29 mouse cellular contexts compared by ENCODE assay signal in the genomic region with DNA sequence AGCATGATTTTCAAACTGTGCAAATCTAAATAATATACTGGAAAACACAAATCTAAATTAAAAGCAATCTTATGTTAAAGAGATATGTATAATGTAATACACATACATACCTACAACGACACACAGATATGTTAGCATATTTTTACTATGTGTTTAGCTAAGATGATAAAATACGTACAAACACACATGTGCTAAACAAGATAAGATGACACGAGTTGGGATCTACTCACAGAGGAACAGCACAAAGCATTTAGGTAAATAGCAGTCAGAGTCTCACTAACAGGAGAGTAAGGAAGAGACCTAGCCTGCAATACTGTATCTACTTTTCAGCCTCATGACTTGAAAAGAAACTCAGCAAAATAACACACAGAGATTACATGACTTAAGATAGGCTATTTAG. TPM values are rescaled to one million over a fixed set of nuclear protein-coding genes. Genes with fewer than 3 reads are reported as not detected.
A peak's percentile ranks its signal among the peaks of the same experiment; 100 is the strongest.
DNase-seq lines count a peak whose midpoint lies in the region; ATAC-seq and TF ChIP-seq lines count a peak whose summit lies in the region.
"Had no signal": no experiment of that assay in that cellular context is flagged by ENCODE, and none has a peak within 500 bp of the region (broad histone marks: within the 10 kb centered on the region; RNA-seq: fewer than 3 reads in every experiment).

No protein-coding gene starts in this region.

- H3K4me3 ChIP-seq in MEL (ENCODE audit: control insufficient read depth in 1 of 2, insufficient read depth in 1 of 2, low read depth in 2 of 2, low read length in 2 of 2): no peak overlapping the region
- no peak overlapping the region for H3K4me3 ChIP-seq in liver, embryonic 12.5 days
- H3K4me3 ChIP-seq in liver, postnatal 0 days (ENCODE audit: low read depth, low read length): no peak overlapping the region
- H3K4me3 ChIP-seq in midbrain, embryonic 16.5 days (ENCODE audit: low read depth, low read length): no peak overlapping the region
- H3K4me3 ChIP-seq: embryonic facial prominence, embryonic 12.5 days; forebrain, embryonic 12.5 days; heart, embryonic 13.5 days; hindbrain, embryonic 10.5 days; hindbrain, embryonic 15.5 days; megakaryocyte, embryonic 14.5 days; midbrain, embryonic 13.5 days had no signal

- peak; percentile 42 to 62; a peak in 2 of 4 replicates for TF ChIP-seq EP300 in MEL (IDR thresholded peaks at IDR 0.05; ENCODE audit: low read depth in 1 of 2, low read length in 2 of 2)
- peak; percentile 89 for TF ChIP-seq EP300 in liver, postnatal 0 days (IDR thresholded peaks at IDR 0.05; ENCODE audit: low read depth)

- H3K9me3 ChIP-seq in MEL (replicated peaks; ENCODE audit: insufficient read depth, low read length): no peaks in the 10 kb centered on the region
- no peaks in the 10 kb centered on the region for H3K9me3 ChIP-seq in liver, embryonic 12.5 days (replicated peaks)
- no peaks in the 10 kb centered on the region for H3K9me3 ChIP-seq in liver, postnatal 0 days (ENCODE audit: low read length)
- H3K9me3 ChIP-seq in midbrain, embryonic 16.5 days (replicated peaks; ENCODE audit: control insufficient read depth, low read length, poor library complexity, severe bottlenecking): no peaks in the 10 kb centered on the region
- H3K9me3 ChIP-seq: embryonic facial prominence, embryonic 12.5 days; forebrain, embryonic 12.5 days; heart, embryonic 13.5 days; hindbrain, embryonic 10.5 days; hindbrain, embryonic 15.5 days; megakaryocyte, embryonic 14.5 days; midbrain, embryonic 13.5 days had no signal

- no peak overlapping the region for H3K9ac ChIP-seq in MEL (ENCODE audit: control insufficient read depth, low read depth, low read length, poor library complexity, severe bottlenecking)
- H3K9ac ChIP-seq in liver, embryonic 12.5 days: no peak overlapping the region
- no peak overlapping the region for H3K9ac ChIP-seq in liver, postnatal 0 days (replicated peaks)
- H3K9ac ChIP-seq in midbrain, embryonic 16.5 days (ENCODE audit: low read depth, low read length): no peak overlapping the region
- H3K9ac ChIP-seq: embryonic facial prominence, embryonic 12.5 days; forebrain, embryonic 12.5 days; forebrain, postnatal 0 days; heart, embryonic 13.5 days; hindbrain, embryonic 15.5 days; midbrain, embryonic 13.5 days had no signal

- H3K4me1 ChIP-seq in MEL (ENCODE audit: control insufficient read depth in 1 of 2, insufficient read depth in 2 of 2, low read length in 2 of 2): peaks cover 0 to 20% of the 10 kb centered on the region in 2 experiments; a peak in 3 of 4 replicates
- H3K4me1 ChIP-seq in liver, embryonic 12.5 days: peaks cover 34% of the 10 kb centered on the region
- H3K4me1 ChIP-seq in liver, postnatal 0 days (ENCODE audit: insufficient read depth): peaks cover 5% of the 10 kb centered on the region; the same call in 1 of the 2 replicates
- no peaks in the 10 kb centered on the region for H3K4me1 ChIP-seq in midbrain, embryonic 16.5 days (ENCODE audit: control insufficient read depth, insufficient read depth, low read length)
- H3K4me1 ChIP-seq: embryonic facial prominence, embryonic 12.5 days; forebrain, embryonic 12.5 days; heart, embryonic 13.5 days; hindbrain, embryonic 10.5 days; hindbrain, embryonic 15.5 days; megakaryocyte, embryonic 14.5 days; midbrain, embryonic 13.5 days had no signal

- TF ChIP-seq CTCF in MEL (IDR thresholded peaks at IDR 0.05 in 2 of 3, conservative IDR thresholded peaks at IDR 0.05 in 1 of 3; ENCODE audit: control insufficient read depth in 1 of 3, insufficient read depth in 1 of 3, low read depth in 2 of 3, low read length in 3 of 3, poor library complexity in 1 of 3, severe bottlenecking in 1 of 3): no peak
- no peak for TF ChIP-seq CTCF in liver, postnatal 0 days (IDR thresholded peaks at IDR 0.05; ENCODE audit: low read depth)

- ATAC-seq in liver, embryonic 12.5 days: peak; percentile 94
- peak; percentile 83 for ATAC-seq in liver, postnatal 0 days
- no peak for ATAC-seq in midbrain, embryonic 16.5 days
- ATAC-seq: activated CD4-positive, CD25-positive, alpha-beta regulatory T cell, adult 4 months; forebrain, postnatal 0 days; inflammation-experienced regulatory T-cells, adult 6 months; midbrain, embryonic 13.5 days had no signal

- DNase-seq in MEL (ENCODE audit: low read depth, low spot score): no peak
- DNase-seq in c-Kit-negative CD71-positive TER-119-positive erythroid progenitor cells, embryonic 14.5 days (ENCODE audit: low read depth, low spot score): peak; percentile 35
- DNase-seq in liver, postnatal 0 days: no peak
- no peak for DNase-seq in urinary bladder, postnatal 4 days (ENCODE audit: low spot score in 2 of 2)
- DNase-seq in thymus, postnatal 4 days: no peak
- DNase-seq: adrenal gland, adult 2 months; adrenal gland, postnatal 36 days; B cell, adult 2 months; cerebellum, adult 11 months; cerebellum, adult 9-10 months; embryo, embryonic 11 days; forebrain, postnatal 0 days; heart, postnatal 10 days; kidney, adult 2 months; kidney, postnatal 4 days; lung, postnatal 36 days; right cerebral cortex, postnatal 25 days had no signal

- no peak for TF ChIP-seq RAD21 in MEL (IDR thresholded peaks at IDR 0.05; ENCODE audit: low read depth, low read length)

- peaks cover 3% of the 10 kb centered on the region; the same call in 1 of the 2 replicates for H3K79me2 ChIP-seq in MEL (ENCODE audit: control insufficient read depth, insufficient read depth, low read length, poor library complexity)

- 32% methylated on average over 3 of the region's 3 CpGs for WGBS in liver, embryonic 12.5 days (ENCODE audit: insufficient replicate concordance)
- WGBS in liver, postnatal 0 days (ENCODE audit: insufficient replicate concordance): 60% methylated on average over 3 of the region's 3 CpGs
- 95% methylated on average over 3 of the region's 3 CpGs for WGBS in midbrain, embryonic 16.5 days

- H3K27ac ChIP-seq in MEL (ENCODE audit: control insufficient read depth, low read depth, low read length): no peak overlapping the region
- H3K27ac ChIP-seq in liver, embryonic 12.5 days: peak overlapping the region; percentile 81
- H3K27ac ChIP-seq in liver, postnatal 0 days (ENCODE audit: low read depth): no peak overlapping the region
- H3K27ac ChIP-seq in midbrain, embryonic 16.5 days (ENCODE audit: low read length): no peak overlapping the region
- H3K27ac ChIP-seq: embryonic facial prominence, embryonic 12.5 days; forebrain, embryonic 12.5 days; heart, embryonic 13.5 days; hindbrain, embryonic 10.5 days; hindbrain, embryonic 15.5 days; kidney, postnatal 0 days; midbrain, embryonic 13.5 days had no signal

- H3K36me3 ChIP-seq in MEL (ENCODE audit: control insufficient read depth in 1 of 2, insufficient read depth in 2 of 2, low read length in 2 of 2): peaks cover 29 to 78% of the 10 kb centered on the region in 2 experiments
- H3K36me3 ChIP-seq in liver, embryonic 12.5 days: peaks cover 74% of the 10 kb centered on the region
- peaks cover 37% of the 10 kb centered on the region for H3K36me3 ChIP-seq in liver, postnatal 0 days (replicated peaks; ENCODE audit: insufficient read depth, low read length)
- peaks cover 6% of the 10 kb centered on the region; the same call in 1 of the 2 replicates for H3K36me3 ChIP-seq in midbrain, embryonic 16.5 days (ENCODE audit: control insufficient read depth, insufficient read depth, low read length)

- H3K27me3 ChIP-seq in MEL (ENCODE audit: control insufficient read depth in 1 of 2, insufficient read depth in 2 of 2, low read length in 2 of 2): no peaks in the 10 kb centered on the region
- no peaks in the 10 kb centered on the region for H3K27me3 ChIP-seq in liver, embryonic 12.5 days (replicated peaks)
- H3K27me3 ChIP-seq in liver, postnatal 0 days (ENCODE audit: insufficient read depth, low read length): no peaks in the 10 kb centered on the region
- no peaks in the 10 kb centered on the region for H3K27me3 ChIP-seq in midbrain, embryonic 16.5 days (ENCODE audit: control insufficient read depth, insufficient read depth, low read depth, low read length)
- H3K27me3 ChIP-seq: embryonic facial prominence, embryonic 12.5 days; forebrain, embryonic 12.5 days; heart, embryonic 13.5 days; hindbrain, embryonic 15.5 days; megakaryocyte, embryonic 14.5 days; midbrain, embryonic 13.5 days had no signal

- TF ChIP-seq POLR2A in MEL (IDR thresholded peaks at IDR 0.05; ENCODE audit: control insufficient read depth in 1 of 2, insufficient read depth in 1 of 2, low read depth in 1 of 2, low read length in 2 of 2, poor library complexity in 1 of 2): peak in 1 of 2 experiments; percentile 22; a peak in 1 of 4 replicates

- H3K4me2 ChIP-seq in liver, embryonic 12.5 days: no peak overlapping the region; the same call in 1 of the 2 replicates
- H3K4me2 ChIP-seq in liver, postnatal 0 days (ENCODE audit: low read depth, low read length): 0 out of 2 replicates have a peak overlapping the region, but pooled peaks have one; percentile 14
- H3K4me2 ChIP-seq in midbrain, embryonic 16.5 days (ENCODE audit: low read length): no peak overlapping the region
- H3K4me2 ChIP-seq: embryonic facial prominence, embryonic 12.5 days; forebrain, embryonic 12.5 days; heart, embryonic 13.5 days; hindbrain, embryonic 15.5 days; midbrain, embryonic 13.5 days had no signal

RNA-seq across cellular contexts. Expression of gene N4bp2l2, which starts 24.5 kb away (rescaled TPM):
- 74.9 and 75.0 TPM in 2 replicates for total RNA-seq in MEL (2012; rRNA removed)
- 10 to 100 TPM in 1 of 2 experiments, not detected in 1; 67.5 TPM for polyA plus RNA-seq in MEL (2012; ENCODE audit: insufficient read depth in 1 of 2, insufficient read length in 2 of 2, low read depth in 1 of 2, low replicate concordance in 2 of 2, missing spikeins in 1 of 2)
- polyA plus RNA-seq in liver, embryonic 12.5 days (2016; fragmentation: Nextera tagmentation; extraction: Ambion mirVana): 25.6 and 29.5 TPM in 2 replicates
- 21.4 and 24.7 TPM in 2 replicates for polyA plus RNA-seq in liver, postnatal 0 days (2015; fragmentation: Nextera tagmentation; extraction: Ambion mirVana)
- 25.7 and 26.7 TPM in 2 replicates for polyA plus RNA-seq in midbrain, embryonic 16.5 days (2015; fragmentation: Nextera tagmentation; extraction: Ambion mirVana)

RNA-seq across cellular contexts. Expression of gene Pds5b, which starts 32.1 kb away (rescaled TPM):
- total RNA-seq in MEL (2012; rRNA removed): 21.9 and 26.3 TPM in 2 replicates
- 10 to 100 TPM; 46.2 to 52.7 TPM for polyA plus RNA-seq in MEL (2012; ENCODE audit: insufficient read depth in 1 of 2, insufficient read length in 2 of 2, low read depth in 1 of 2, low replicate concordance in 2 of 2, missing spikeins in 1 of 2)
- 16.4 and 16.7 TPM in 2 replicates for polyA plus RNA-seq in liver, embryonic 12.5 days (2016; fragmentation: Nextera tagmentation; extraction: Ambion mirVana)
- 4.4 and 5.2 TPM in 2 replicates for polyA plus RNA-seq in liver, postnatal 0 days (2015; fragmentation: Nextera tagmentation; extraction: Ambion mirVana)
- polyA plus RNA-seq in midbrain, embryonic 16.5 days (2015; fragmentation: Nextera tagmentation; extraction: Ambion mirVana): 28.5 and 33.8 TPM in 2 replicates

RNA-seq across cellular contexts. Expression of gene N4bp2l1, which starts 44.5 kb away (rescaled TPM):
- total RNA-seq in MEL (2012; rRNA removed): 2.6 and 2.9 TPM in 2 replicates
- polyA plus RNA-seq in MEL (2012; ENCODE audit: insufficient read depth in 1 of 2, insufficient read length in 2 of 2, low read depth in 1 of 2, low replicate concordance in 2 of 2, missing spikeins in 1 of 2): 10 to 100 TPM in 1 of 2 experiments, not detected in 1; 15.0 TPM
- polyA plus RNA-seq in liver, embryonic 12.5 days (2016; fragmentation: Nextera tagmentation; extraction: Ambion mirVana): 9.3 and 9.4 TPM in 2 replicates
- 34.0 and 39.8 TPM in 2 replicates for polyA plus RNA-seq in liver, postnatal 0 days (2015; fragmentation: Nextera tagmentation; extraction: Ambion mirVana)
- polyA plus RNA-seq in midbrain, embryonic 16.5 days (2015; fragmentation: Nextera tagmentation; extraction: Ambion mirVana): 16.8 and 19.9 TPM in 2 replicates
